Mouse (Mus musculus) ES-E14 (cell line): ENCODE measurements around the gene Smad3. TPM values are rescaled to one million over a fixed set of nuclear protein-coding genes. Genes with fewer than 3 reads are reported as not detected.

Source experiments
- DNase-seq: peaks from one replicate; pipeline ENCODE4 v3.0.0-alpha.2; 2013; ENCODE audit warnings: low read depth, low spot score
- H3K27ac ChIP-seq: 2 replicates; pipeline ENCODE4 v1.5.1; 2012; ENCODE audit warnings: low read depth, mild to moderate bottlenecking, low read length, moderate library complexity, mixed read lengths; ENCODE audit not compliant: poor library complexity, insufficient read depth, severe bottlenecking
- H3K36me3 ChIP-seq: 2 replicates; pipeline ENCODE4 v1.6.1; 2012; ENCODE audit warnings: mild to moderate bottlenecking, low read length, moderate library complexity, mixed read lengths; ENCODE audit not compliant: control insufficient read depth, poor library complexity, insufficient read depth, severe bottlenecking
- H3K4me1 ChIP-seq, 2 experiments: fragments of 150-350 bp in 1 of 2; sonication (generic) in 1 of 2; 2 replicates each; pipeline ENCODE4 v1.6.1; 2012; ENCODE audit warnings: low read length in 2 of 2, mild to moderate bottlenecking in 1 of 2, mixed read lengths in 1 of 2; ENCODE audit not compliant: control insufficient read depth in 2 of 2, insufficient read depth in 2 of 2, poor library complexity in 1 of 2
- H3K4me3 ChIP-seq, 2 experiments: fragments of 150-350 bp in 1 of 2; sonication (generic) in 1 of 2; 2 replicates each; pipeline ENCODE4 v1.5.1; 2012; ENCODE audit warnings: low read length in 2 of 2, low read depth in 1 of 2, mild to moderate bottlenecking in 1 of 2, mixed read lengths in 1 of 2; ENCODE audit not compliant: insufficient read depth in 1 of 2, poor library complexity in 1 of 2, severe bottlenecking in 1 of 2
- H3K9ac ChIP-seq: 2 replicates; pipeline ENCODE4 v1.6.1; 2012; ENCODE audit warnings: low read depth, mild to moderate bottlenecking, low read length, mixed read lengths; ENCODE audit not compliant: poor library complexity, insufficient read depth, severe bottlenecking
- H3K9me3 ChIP-seq: fragments of 150-350 bp; sonication (generic); 2 replicates; pipeline ENCODE4 v1.6.1; 2012; ENCODE audit warnings: low read depth, mild to moderate bottlenecking, low read length; ENCODE audit not compliant: control insufficient read depth, insufficient read depth
- CHD2 ChIP-seq: IDR thresholded peaks from 2 replicates; pipeline ENCODE4 v1.6.1; 2014; ENCODE audit warnings: mild to moderate bottlenecking, low read depth, low read length, inconsistent platforms
- HCFC1 ChIP-seq: IDR thresholded peaks from 2 replicates; pipeline ENCODE4 v1.6.1; 2012; ENCODE audit warnings: low read length, inconsistent platforms, borderline replicate concordance; ENCODE audit not compliant: insufficient read depth
- MAFK ChIP-seq: IDR thresholded peaks from 2 replicates; pipeline ENCODE4 v1.6.1; 2014; ENCODE audit warnings: mild to moderate bottlenecking, low read depth, low read length, inconsistent platforms; ENCODE audit not compliant: insufficient read depth
- ZC3H11A ChIP-seq: IDR thresholded peaks from 2 replicates; pipeline ENCODE4 v1.6.1; 2012; ENCODE audit warnings: low read depth, mild to moderate bottlenecking, inconsistent platforms, low read length, borderline replicate concordance
- ZNF384 ChIP-seq: IDR thresholded peaks from 2 replicates; pipeline ENCODE4 v1.6.1; 2012; ENCODE audit warnings: low read depth, low read length, inconsistent platforms
- in situ Hi-C, 2 experiments: fragments of 600-800 bp; cut with MboI; formaldehyde crosslinking; loops; one replicate each; pipeline ENCODE4 v1.15.1; 2025; ENCODE audit warnings: low sequenced_read_pairs in 2 of 2, inconsistent platforms in 1 of 2; ENCODE audit not compliant: unreplicated experiment in 2 of 2
- total RNA-seq: library from RNA; depleted of rRNA; stranded (reverse); fragments of 300-350 nt; gene quantifications from 2 replicates; pipeline ENCODE4 v1.2.3, GENCODE M21; 2012

Smad3 gene
- total RNA-seq, 1 experiment: 15.2 TPM

GRCm38 (mm10) chr9:63660691-63661090 lies 97.1 kb downstream of the Smad3 start:
- Histone ChIP-seq H3K27ac (no peak overlapping the region), H3K9me3 (no peaks in the 10 kb centered on the region), H3K4me3 (no peak overlapping the region), H3K4me1 (peaks cover 0 to 9% of the 10 kb centered on the region in 2 experiments; a peak in 2 of 4 replicates), H3K36me3 (no peaks in the 10 kb centered on the region; the same call in 1 of the 2 replicates), H3K9ac (no peak overlapping the region)
- DNase-seq: no peak
- in situ Hi-C loops: no loop called here
- TF ChIP-seq HCFC1: no peak
- TF ChIP-seq MAFK: no peak
- no peak for TF ChIP-seq ZNF384

GRCm38 (mm10) chr9:63660061-63660460 lies 97.7 kb downstream of the Smad3 start:
- Histone ChIP-seq H3K36me3 (peaks cover 3% of the 10 kb centered on the region; the same call in 1 of the 2 replicates), H3K4me3 (no peak overlapping the region), H3K4me1 (peaks cover 0 to 9% of the 10 kb centered on the region in 2 experiments; a peak in 2 of 4 replicates), H3K9me3 (no peaks in the 10 kb centered on the region), H3K27ac (no peak overlapping the region), H3K9ac (no peak overlapping the region)
- TF ChIP-seq MAFK (no peak), ZNF384 (no peak), CHD2 (no peak), HCFC1 (no peak), ZC3H11A (no peak)
- DNase-seq: no peak
- in situ Hi-C loops: no loop called here

GRCm38 (mm10) chr9:63658970-63659371 lies 98.8 kb downstream of the Smad3 start:
- Histone ChIP-seq H3K36me3 (peaks cover 3% of the 10 kb centered on the region; the same call in 1 of the 2 replicates), H3K4me1 (peaks cover 0 to 6% of the 10 kb centered on the region in 2 experiments; a peak in 1 of 4 replicates), H3K4me3 (no peak overlapping the region), H3K27ac (no peak overlapping the region), H3K9me3 (no peaks in the 10 kb centered on the region), H3K9ac (no peak overlapping the region)
- TF ChIP-seq CHD2 (no peak), ZNF384 (no peak), MAFK (no peak), HCFC1 (no peak), ZC3H11A (no peak)
- no peak for DNase-seq
- in situ Hi-C loops: no loop called here

GRCm38 (mm10) chr9:63658436-63658835 lies 99.4 kb downstream of the Smad3 start:
- no peak overlapping the region for H3K4me3 ChIP-seq
- H3K9me3 ChIP-seq: no peaks in the 10 kb centered on the region
- TF ChIP-seq ZNF384: no peak
- no peak for TF ChIP-seq CHD2
- TF ChIP-seq MAFK: no peak
- TF ChIP-seq ZC3H11A: no peak
- TF ChIP-seq HCFC1: no peak
- no peak overlapping the region for H3K27ac ChIP-seq
- H3K4me1 ChIP-seq: peaks cover 0 to under 1% of the 10 kb centered on the region in 2 experiments; a peak in 1 of 4 replicates
- in situ Hi-C loops: no loop called here
- H3K36me3 ChIP-seq: peaks cover 3% of the 10 kb centered on the region; the same call in 1 of the 2 replicates
- no peak for DNase-seq
- H3K9ac ChIP-seq: no peak overlapping the region

GRCm38 (mm10) chr9:63657167-63657566 lies 100.6 kb downstream of the Smad3 start:
- H3K27ac ChIP-seq: no peak overlapping the region
- H3K4me1 ChIP-seq: no peaks in the 10 kb centered on the region
- no peak for DNase-seq

More at GRCm38 (mm10) chr9:63657167-63657566, 100.6 kb downstream of the Smad3 start:
- TF ChIP-seq ZNF384: no peak
- no peak for TF ChIP-seq HCFC1
- no peak for TF ChIP-seq ZC3H11A
- no peak for TF ChIP-seq MAFK
- no peak for TF ChIP-seq CHD2
- in situ Hi-C loops: no loop called here
- Histone ChIP-seq H3K4me3 (no peak overlapping the region), H3K36me3 (peaks cover 3% of the 10 kb centered on the region; the same call in 1 of the 2 replicates), H3K9ac (no peak overlapping the region), H3K9me3 (no peaks in the 10 kb centered on the region)
